Mouse (Mus musculus): ENCODE measurements around the gene Dmrtb1.

Gene Dmrtb1

GRCm38 (mm10) chr4:107681099-107681849 lies 2.8 kb downstream of the Dmrtb1 start:
- no peak for DNase-seq (ENCODE audit: low spot score in 2 of 2)

GRCm38 (mm10) chr4:107680311-107681098 lies 3.5 kb downstream of the Dmrtb1 start:
- DNase-seq (ENCODE audit: low spot score in 2 of 2): no peak

- no peak for DNase-seq (ENCODE audit: low spot score in 2 of 2)
Measured at GRCm38 (mm10) chr4:107675645-107676044, 8.4 kb downstream of the Dmrtb1 start.

- no peak for DNase-seq (ENCODE audit: low spot score in 2 of 2)
Measured at GRCm38 (mm10) chr4:107674322-107674644, 9.7 kb downstream of the Dmrtb1 start.

- peak; percentile 85 to 87 for DNase-seq (ENCODE audit: low spot score in 2 of 2)
Measured at GRCm38 (mm10) chr4:107673638-107674321, 10.2 kb downstream of the Dmrtb1 start.

GRCm38 (mm10) chr4:107670731-107671130 lies 13.3 kb downstream of the Dmrtb1 start:
- DNase-seq (ENCODE audit: low spot score in 2 of 2): no peak

- no peak for DNase-seq (ENCODE audit: low spot score in 2 of 2)
Measured at GRCm38 (mm10) chr4:107668514-107668913, 15.5 kb downstream of the Dmrtb1 start.

- no peak for DNase-seq (ENCODE audit: low spot score in 2 of 2)
Measured at GRCm38 (mm10) chr4:107660649-107661048, 23.4 kb downstream of the Dmrtb1 start.

GRCm38 (mm10) chr4:107653280-107653643 lies 30.8 kb downstream of the Dmrtb1 start:
- DNase-seq (ENCODE audit: low spot score in 2 of 2): no peak

- DNase-seq (ENCODE audit: low spot score in 2 of 2): peak; percentile 88 to 89
Measured at GRCm38 (mm10) chr4:107652598-107653279, 31.3 kb downstream of the Dmrtb1 start.

GRCm38 (mm10) chr4:107651021-107651496 lies 33.0 kb downstream of the Dmrtb1 start:
- DNase-seq (ENCODE audit: low spot score in 2 of 2): no peak

- no peak for DNase-seq (ENCODE audit: low spot score in 2 of 2)
Measured at GRCm38 (mm10) chr4:107648959-107649485, 35.0 kb downstream of the Dmrtb1 start.

- no peak for DNase-seq (ENCODE audit: low spot score in 2 of 2)
Measured at GRCm38 (mm10) chr4:107641624-107642023, 42.4 kb downstream of the Dmrtb1 start.

- DNase-seq (ENCODE audit: low spot score in 2 of 2): no peak
Measured at GRCm38 (mm10) chr4:107638303-107638702, 45.7 kb downstream of the Dmrtb1 start.

GRCm38 (mm10) chr4:107637670-107638069 lies 46.4 kb downstream of the Dmrtb1 start:
- peak; percentile 59 to 64 for DNase-seq (ENCODE audit: low spot score in 2 of 2)

GRCm38 (mm10) chr4:107636099-107636498 lies 47.9 kb downstream of the Dmrtb1 start:
- no peak for DNase-seq (ENCODE audit: low spot score in 2 of 2)

- no peak for DNase-seq (ENCODE audit: low spot score in 2 of 2)
Measured at GRCm38 (mm10) chr4:107634631-107635030, 49.4 kb downstream of the Dmrtb1 start.

GRCm38 (mm10) chr4:107628921-107629411 lies 55.1 kb downstream of the Dmrtb1 start:
- no peak for DNase-seq (ENCODE audit: low spot score in 2 of 2)

- DNase-seq (ENCODE audit: low spot score in 2 of 2): no peak
Measured at GRCm38 (mm10) chr4:107628226-107628625, 55.8 kb downstream of the Dmrtb1 start.

Data from right cerebral cortex, adult 2 months (tissue).